Mouse (Mus musculus) limb, embryonic 10.5 days (tissue): ENCODE data around the gene Colec11. TPM values are rescaled to one million over a fixed set of nuclear protein-coding genes. Genes with fewer than 3 reads are reported as not detected.

ENCODE experiments used
- DNase-seq: peaks from one replicate; pipeline ENCODE4 v3.0.0-alpha.2; 2017; ENCODE audit warnings: low spot score
- H3K27ac ChIP-seq: fragments of 300-500 bp; sonication (generic); 2 replicates; pipeline ENCODE4 v1.5.1; 2016; ENCODE audit warnings: mild to moderate bottlenecking
- H3K27me3 ChIP-seq: fragments of 300-500 bp; sonication (generic); 2 replicates; pipeline ENCODE4 v1.6.1; 2016; ENCODE audit warnings: low read depth, mild to moderate bottlenecking; ENCODE audit not compliant: poor library complexity, severe bottlenecking
- H3K36me3 ChIP-seq: fragments of 300-500 bp; sonication (generic); 2 replicates; pipeline ENCODE4 v1.6.1; 2016; ENCODE audit warnings: mild to moderate bottlenecking, moderate library complexity
- H3K4me1 ChIP-seq: fragments of 300-500 bp; sonication (generic); 2 replicates; pipeline ENCODE4 v1.6.1; 2016
- H3K4me3 ChIP-seq: fragments of 300-500 bp; sonication (generic); 2 replicates; pipeline ENCODE4 v1.5.1; 2016; ENCODE audit warnings: mild to moderate bottlenecking, moderate library complexity
- H3K9me3 ChIP-seq: fragments of 300-500 bp; sonication (generic); replicated peaks from 2 replicates; pipeline ENCODE4 v1.6.1; 2016; ENCODE audit warnings: mild to moderate bottlenecking
- WGBS: fragments of 180-500 bp; shearing (Covaris S2); methylation state at CpG from one replicate; pipeline ENCODE4 v1.1.7; 2016; 5-methylcytosine and 5-hydroxymethylcytosine counted together
- polyA plus RNA-seq: library from polyadenylated mRNA; unstranded; fragments of >200 nt; fragmentation: Nextera tagmentation; extraction: Ambion mirVana; gene quantifications from 2 replicates; pipeline ENCODE4 v1.2.1, GENCODE M21; 2016

Gene Colec11
- polyA plus RNA-seq, 1 experiment from 2014 or later: not detected

- no peak overlapping the region for H3K4me3 ChIP-seq
- H3K4me1 ChIP-seq: no peaks in the 10 kb centered on the region
- peaks cover 14% of the 10 kb centered on the region for H3K36me3 ChIP-seq
- 91% methylated on average over 2 of the region's 2 CpGs for WGBS
- no peak overlapping the region for H3K27ac ChIP-seq
- no peaks in the 10 kb centered on the region for H3K27me3 ChIP-seq
- no peaks in the 10 kb centered on the region for H3K9me3 ChIP-seq
- DNase-seq: no peak
Measured at GRCm38 (mm10) chr12:28624251-28624650, 1.1 kb upstream of the Colec11 start.

GRCm38 (mm10) chr12:28622641-28623040, 536 bp downstream of the Colec11 start:
- Histone ChIP-seq H3K36me3 (no peaks in the 10 kb centered on the region), H3K27ac (no peak overlapping the region), H3K4me1 (no peaks in the 10 kb centered on the region), H3K4me3 (no peak overlapping the region), H3K27me3 (no peaks in the 10 kb centered on the region), H3K9me3 (no peaks in the 10 kb centered on the region)
- no peak for DNase-seq
- WGBS: 78% methylated on average over 1 of the region's 1 CpGs

GRCm38 (mm10) chr12:28622167-28622532, 1.0 kb downstream of the Colec11 start:
- H3K27me3 ChIP-seq: no peaks in the 10 kb centered on the region
- no peaks in the 10 kb centered on the region for H3K36me3 ChIP-seq
- WGBS: 65% methylated on average over 5 of the region's 5 CpGs
- no peak overlapping the region for H3K27ac ChIP-seq
- no peaks in the 10 kb centered on the region for H3K9me3 ChIP-seq
- no peak for DNase-seq
- H3K4me1 ChIP-seq: no peaks in the 10 kb centered on the region
- H3K4me3 ChIP-seq: no peak overlapping the region

- no peaks in the 10 kb centered on the region for H3K4me1 ChIP-seq
- H3K27me3 ChIP-seq: no peaks in the 10 kb centered on the region
- DNase-seq: no peak
- WGBS: 35% methylated on average over 7 of the region's 7 CpGs
- no peaks in the 10 kb centered on the region for H3K36me3 ChIP-seq
- H3K9me3 ChIP-seq: no peaks in the 10 kb centered on the region
- no peak overlapping the region for H3K27ac ChIP-seq
- H3K4me3 ChIP-seq: no peak overlapping the region
Measured at GRCm38 (mm10) chr12:28621451-28622166, 1.6 kb downstream of the Colec11 start.

GRCm38 (mm10) chr12:28617297-28617696, 5.9 kb downstream of the Colec11 start:
- WGBS: 53% methylated on average over 4 of the region's 4 CpGs
- Histone ChIP-seq H3K27me3 (no peaks in the 10 kb centered on the region), H3K36me3 (no peaks in the 10 kb centered on the region), H3K4me1 (no peaks in the 10 kb centered on the region), H3K27ac (no peak overlapping the region), H3K9me3 (no peaks in the 10 kb centered on the region), H3K4me3 (no peak overlapping the region)
- DNase-seq: no peak

GRCm38 (mm10) chr12:28614401-28614800, 8.8 kb downstream of the Colec11 start:
- Histone ChIP-seq H3K9me3 (no peaks in the 10 kb centered on the region), H3K36me3 (no peaks in the 10 kb centered on the region), H3K27ac (no peak overlapping the region), H3K4me1 (no peaks in the 10 kb centered on the region), H3K4me3 (no peak overlapping the region), H3K27me3 (no peaks in the 10 kb centered on the region)
- WGBS: 75% methylated on average over 7 of the region's 7 CpGs
- DNase-seq: no peak

GRCm38 (mm10) chr12:28612391-28612790, 10.8 kb downstream of the Colec11 start:
- H3K4me3 ChIP-seq: no peak overlapping the region
- 79% methylated on average over 6 of the region's 6 CpGs for WGBS
- no peaks in the 10 kb centered on the region for H3K9me3 ChIP-seq
- DNase-seq: no peak
- H3K4me1 ChIP-seq: peaks cover 9% of the 10 kb centered on the region
- no peaks in the 10 kb centered on the region for H3K27me3 ChIP-seq
- H3K27ac ChIP-seq: no peak overlapping the region
- H3K36me3 ChIP-seq: no peaks in the 10 kb centered on the region

GRCm38 (mm10) chr12:28607546-28608305, 15.5 kb downstream of the Colec11 start:
- H3K9me3 ChIP-seq: no peaks in the 10 kb centered on the region
- no peak overlapping the region for H3K4me3 ChIP-seq
- no peak for DNase-seq
- 69% methylated on average over 17 of the region's 17 CpGs for WGBS
- no peaks in the 10 kb centered on the region for H3K36me3 ChIP-seq
- H3K27me3 ChIP-seq: no peaks in the 10 kb centered on the region
- peaks cover 10% of the 10 kb centered on the region for H3K4me1 ChIP-seq
- no peak overlapping the region for H3K27ac ChIP-seq

- H3K27ac ChIP-seq: no peak overlapping the region
- H3K9me3 ChIP-seq: no peaks in the 10 kb centered on the region
- 68% methylated on average over 1 of the region's 1 CpGs for WGBS
- H3K27me3 ChIP-seq: no peaks in the 10 kb centered on the region
- peaks cover 19% of the 10 kb centered on the region for H3K4me1 ChIP-seq
- no peak overlapping the region for H3K4me3 ChIP-seq
- no peak for DNase-seq
- H3K36me3 ChIP-seq: no peaks in the 10 kb centered on the region
Measured at GRCm38 (mm10) chr12:28603494-28603893, 19.7 kb downstream of the Colec11 start.

GRCm38 (mm10) chr12:28602259-28602658, 20.9 kb downstream of the Colec11 start:
- no peak overlapping the region for H3K27ac ChIP-seq
- peaks cover 10% of the 10 kb centered on the region for H3K4me1 ChIP-seq
- H3K4me3 ChIP-seq: no peak overlapping the region
- H3K36me3 ChIP-seq: no peaks in the 10 kb centered on the region
- WGBS: 28% methylated on average over 4 of the region's 4 CpGs
- H3K9me3 ChIP-seq: no peaks in the 10 kb centered on the region
- no peaks in the 10 kb centered on the region for H3K27me3 ChIP-seq
- no peak for DNase-seq

GRCm38 (mm10) chr12:28598526-28598991, 24.6 kb downstream of the Colec11 start:
- DNase-seq: no peak
- H3K27me3 ChIP-seq: no peaks in the 10 kb centered on the region
- no peaks in the 10 kb centered on the region for H3K36me3 ChIP-seq
- H3K4me1 ChIP-seq: peaks cover 10% of the 10 kb centered on the region; the same call in 1 of the 2 replicates
- no peaks in the 10 kb centered on the region for H3K9me3 ChIP-seq
- WGBS: 59% methylated on average over 2 of the region's 2 CpGs
- no peak overlapping the region for H3K4me3 ChIP-seq
- no peak overlapping the region for H3K27ac ChIP-seq

- DNase-seq: no peak
- Histone ChIP-seq H3K27me3 (no peaks in the 10 kb centered on the region), H3K9me3 (no peaks in the 10 kb centered on the region), H3K27ac (no peak overlapping the region), H3K4me3 (no peak overlapping the region), H3K4me1 (peaks cover 10% of the 10 kb centered on the region; the same call in 1 of the 2 replicates), H3K36me3 (no peaks in the 10 kb centered on the region)
- 41% methylated on average over 3 of the region's 3 CpGs for WGBS
Measured at GRCm38 (mm10) chr12:28598110-28598509, 25.1 kb downstream of the Colec11 start.

- Histone ChIP-seq H3K4me1 (peaks cover 13% of the 10 kb centered on the region; the same call in 1 of the 2 replicates), H3K27me3 (no peaks in the 10 kb centered on the region), H3K36me3 (no peaks in the 10 kb centered on the region), H3K4me3 (no peak overlapping the region), H3K27ac (no peak overlapping the region), H3K9me3 (no peaks in the 10 kb centered on the region)
- no peak for DNase-seq
- 84% methylated on average over 9 of the region's 9 CpGs for WGBS
Measured at GRCm38 (mm10) chr12:28597699-28598098, 25.5 kb downstream of the Colec11 start.
